Mouse (Mus musculus): ENCODE data around the gene Kcnh1.

Gene Kcnh1

GRCm38 (mm10) chr1:192190508-192191321 lies at the start of gene Kcnh1:
TSS of gene Kcnh1 (plus strand) at chr1:192190774.
- DNase-seq (ENCODE audit: low read depth, low spot score) = peak; percentile 55

- DNase-seq (ENCODE audit: low read depth, low spot score) = no peak
Observed at GRCm38 (mm10) chr1:192151179-192151578, 39.4 kb upstream of the Kcnh1 start.

GRCm38 (mm10) chr1:192171477-192171876 lies 19.1 kb upstream of the Kcnh1 start:
- no peak for DNase-seq (ENCODE audit: low read depth, low spot score)

- no peak for DNase-seq (ENCODE audit: low read depth, low spot score)
Observed at GRCm38 (mm10) chr1:192179877-192180276, 10.7 kb upstream of the Kcnh1 start.

- DNase-seq (ENCODE audit: low read depth, low spot score) = no peak
Observed at GRCm38 (mm10) chr1:192181696-192182257, 8.8 kb upstream of the Kcnh1 start.

DNA sequence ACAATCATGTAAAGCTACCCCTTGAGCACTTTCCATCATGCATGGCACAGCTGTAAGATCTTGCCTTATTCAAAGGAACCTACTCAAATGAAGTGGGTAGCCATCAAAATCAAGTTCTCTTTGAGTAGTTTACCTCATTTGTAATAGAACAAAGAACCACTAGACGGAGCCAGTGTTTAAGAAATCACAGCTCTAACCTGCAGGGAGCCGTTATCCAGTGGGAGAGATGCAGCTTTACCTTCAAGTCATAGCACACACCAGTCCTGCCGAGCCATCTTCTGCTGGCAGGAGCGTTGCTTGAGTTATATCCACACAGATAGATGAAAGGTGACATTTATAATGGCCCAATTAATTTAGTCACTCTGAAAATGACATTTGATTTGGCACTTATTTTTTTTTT lies 1.5 kb upstream of the Kcnh1 start:
- peak; percentile 13 for DNase-seq (ENCODE audit: low read depth, low spot score)

DNA sequence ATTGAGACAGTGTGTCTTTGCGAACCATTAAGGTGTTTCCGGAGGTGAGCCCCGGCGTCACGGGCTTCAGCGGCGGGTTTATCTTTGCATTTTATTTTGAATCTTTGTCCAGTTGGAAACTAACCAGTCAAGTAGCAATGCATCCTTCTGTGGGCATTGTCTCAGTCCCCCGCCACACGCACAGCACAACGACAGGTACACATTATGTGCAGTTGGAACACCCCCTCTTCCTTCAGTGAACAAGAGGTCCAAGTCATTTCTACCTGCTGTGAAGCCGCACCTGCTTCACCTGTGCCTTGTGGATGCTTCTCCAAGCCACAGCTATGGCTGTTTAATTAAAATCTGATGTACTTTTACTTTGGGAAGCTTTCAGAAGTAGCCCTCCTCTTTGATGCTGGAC lies 803 bp upstream of the Kcnh1 start:
- DNase-seq (ENCODE audit: low read depth, low spot score) = no peak

DNA sequence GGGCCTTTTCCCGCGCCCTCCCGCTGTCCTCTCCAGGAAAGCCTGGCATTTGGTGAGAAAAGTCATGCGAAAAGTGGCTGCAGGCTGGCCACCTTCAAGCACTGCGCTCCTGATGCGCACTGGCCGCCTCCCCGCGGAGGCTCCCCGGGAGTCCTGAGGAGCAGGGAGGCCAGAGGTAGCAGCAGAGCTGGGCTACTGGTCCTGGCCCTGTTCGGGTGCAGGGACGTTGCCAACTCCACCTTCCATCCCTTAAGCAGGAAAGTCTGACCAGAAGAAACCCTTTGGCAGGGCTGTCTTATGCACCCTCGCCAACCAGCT lies 707 bp downstream of the Kcnh1 start:
- no peak for DNase-seq (ENCODE audit: low read depth, low spot score)

DNA sequence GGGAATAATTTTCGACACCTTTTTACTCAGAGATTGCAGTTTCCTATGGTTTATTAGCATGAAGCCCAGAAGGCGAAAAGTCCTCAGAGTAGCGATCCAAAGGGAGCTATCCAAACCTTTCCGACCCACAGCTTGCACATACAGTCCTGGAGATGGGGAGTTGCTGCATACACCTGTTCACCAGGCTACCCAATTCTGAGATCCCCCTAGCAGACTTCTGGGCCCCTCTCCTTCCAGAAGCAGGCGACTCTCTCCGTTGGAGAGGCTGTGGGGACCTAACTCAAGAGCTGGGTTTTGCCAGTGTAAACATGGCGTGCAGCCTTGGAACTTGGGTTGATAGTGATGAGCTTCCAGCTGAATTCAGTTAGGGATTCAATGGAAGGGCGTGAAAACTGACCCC lies 1.3 kb downstream of the Kcnh1 start:
- DNase-seq (ENCODE audit: low read depth, low spot score) = no peak

DNA sequence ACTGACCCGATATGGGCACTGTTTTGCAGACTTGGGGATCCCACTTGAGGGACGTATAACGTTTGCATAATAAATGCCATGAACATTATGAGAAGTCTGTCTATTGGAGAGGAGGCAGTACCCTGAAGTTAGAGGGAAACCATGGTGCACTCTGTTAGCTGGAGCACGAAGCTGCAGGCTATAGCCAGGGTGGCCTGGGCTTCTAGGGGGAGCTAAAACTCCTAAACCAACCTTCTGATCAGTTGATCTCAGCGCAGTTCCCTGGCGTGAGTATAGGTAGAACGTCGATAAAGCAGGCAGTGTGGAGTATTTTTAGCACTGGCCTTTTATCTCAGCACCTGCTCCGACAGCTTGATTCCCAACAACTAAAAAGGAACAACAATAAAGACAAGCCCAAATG lies 2.1 kb downstream of the Kcnh1 start:
- no peak for DNase-seq (ENCODE audit: low read depth, low spot score)

DNA sequence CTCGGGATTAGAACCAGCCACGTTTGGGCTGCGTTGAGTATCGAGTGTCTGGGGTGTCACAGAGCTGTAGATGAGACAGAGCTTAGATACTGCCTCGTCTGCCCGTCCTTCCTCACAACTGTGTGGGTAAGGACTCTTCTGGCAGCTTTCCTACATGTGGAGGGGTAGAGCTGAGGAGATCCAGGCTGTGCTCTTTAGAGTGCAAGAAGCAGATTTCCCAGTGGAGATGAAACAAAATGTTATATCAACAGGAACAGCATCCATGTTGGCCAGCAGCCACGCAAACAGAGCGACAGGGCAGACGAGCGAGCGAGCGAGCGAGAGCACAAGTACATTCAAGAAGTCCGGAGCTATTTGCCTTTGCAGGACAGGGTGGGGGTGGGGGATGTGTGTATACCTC lies 3.1 kb downstream of the Kcnh1 start:
- no peak for DNase-seq (ENCODE audit: low read depth, low spot score)

DNA sequence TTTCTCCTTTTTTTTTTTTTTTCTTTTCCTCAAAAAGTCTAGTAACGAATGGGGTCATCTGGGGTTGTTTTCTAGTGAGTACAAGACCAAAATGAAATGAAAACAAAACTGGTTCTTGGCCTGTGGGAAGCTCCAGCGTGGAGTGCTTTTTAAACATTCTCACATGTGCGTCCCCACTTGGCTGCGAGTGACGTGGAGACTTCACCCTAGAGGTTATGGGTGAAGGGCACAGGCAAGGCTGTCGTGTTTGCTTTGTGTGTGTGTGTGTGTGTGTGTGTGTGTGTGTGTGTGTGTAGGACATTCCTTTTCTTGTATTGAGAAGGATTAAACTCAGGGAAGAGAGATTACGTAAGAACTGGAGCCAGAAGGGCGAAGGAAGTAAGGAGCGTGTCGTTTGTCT lies 6.9 kb downstream of the Kcnh1 start:
- DNase-seq (ENCODE audit: low read depth, low spot score) = no peak

DNA sequence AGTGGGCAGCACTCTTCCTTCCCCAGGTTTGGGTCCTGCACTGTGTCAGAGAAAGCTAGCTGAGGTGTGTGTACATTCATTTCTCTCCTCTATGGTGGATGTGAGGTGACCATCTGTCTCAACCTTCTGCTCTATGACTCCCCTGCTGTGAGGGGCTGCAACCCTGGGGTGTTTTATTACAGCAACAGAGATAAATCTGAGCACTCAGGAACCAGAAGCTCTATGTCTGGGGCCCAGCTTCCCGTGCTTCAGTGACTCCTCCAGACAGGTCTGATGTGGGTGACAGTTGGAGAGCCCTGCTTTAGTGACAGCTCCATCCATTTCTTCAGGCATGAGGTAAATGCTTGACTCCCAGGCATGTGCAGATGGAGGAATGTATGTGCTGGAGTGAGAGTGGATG lies 12.4 kb downstream of the Kcnh1 start:
- DNase-seq (ENCODE audit: low read depth, low spot score) = no peak

DNA sequence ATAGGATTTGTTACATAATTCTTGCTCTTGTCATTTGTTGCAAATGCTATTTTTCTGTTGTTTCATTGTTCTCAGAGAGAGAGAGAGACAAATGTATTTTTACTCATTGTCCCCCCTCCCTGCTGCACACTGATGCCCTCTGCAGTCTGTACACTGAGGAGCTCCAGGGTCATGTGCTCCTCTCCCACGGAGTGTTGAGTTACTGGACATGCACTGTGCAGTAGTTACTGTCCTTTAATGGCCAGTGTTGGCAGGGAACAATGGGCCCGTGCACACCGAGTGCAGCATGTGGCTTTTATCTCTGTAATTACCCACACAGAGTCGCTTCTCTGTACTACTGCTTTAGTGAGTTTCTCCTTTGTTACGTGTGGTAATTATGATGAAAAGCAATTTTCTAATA lies 17.4 kb downstream of the Kcnh1 start:
- no peak for DNase-seq (ENCODE audit: low read depth, low spot score)

DNA sequence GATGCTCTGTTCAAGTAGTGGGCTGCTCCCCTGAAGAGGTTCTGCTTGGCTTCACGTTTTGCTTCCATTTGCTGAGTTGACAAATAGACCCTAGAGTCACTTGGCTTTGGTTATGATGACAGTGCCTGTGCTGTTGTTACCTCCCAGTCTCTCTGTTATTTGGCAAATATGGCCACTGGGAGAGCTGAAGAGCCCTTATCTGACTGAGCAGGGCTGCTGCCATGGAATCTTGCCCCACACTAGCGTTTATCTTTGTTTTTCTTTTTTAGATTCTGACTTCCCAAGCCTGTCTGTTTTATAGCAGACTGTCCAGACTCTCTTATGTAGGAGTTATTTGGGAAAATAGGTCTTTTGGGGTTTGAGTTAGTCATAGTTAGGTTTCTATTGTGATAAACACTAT lies 21.9 kb downstream of the Kcnh1 start:
- DNase-seq (ENCODE audit: low read depth, low spot score) = no peak

DNA sequence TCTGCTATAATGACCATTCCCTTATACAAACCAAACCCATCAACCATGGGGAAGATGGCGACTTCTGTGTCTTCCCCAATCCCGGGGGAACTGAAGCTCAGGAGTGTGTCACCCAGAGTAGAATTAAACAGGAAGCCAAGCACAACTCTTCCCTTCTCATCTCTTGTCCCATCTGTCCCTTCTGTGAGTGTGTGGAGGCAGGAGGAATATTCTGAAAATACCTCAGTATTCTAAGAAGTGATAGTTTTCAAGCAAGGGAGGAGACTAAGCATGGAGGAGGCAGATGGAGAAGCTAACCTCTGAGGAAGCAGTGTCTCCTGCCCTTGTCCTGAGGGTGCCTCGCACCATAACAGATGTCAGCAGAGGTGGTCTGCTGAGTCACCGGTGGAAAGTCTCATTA lies 24.1 kb downstream of the Kcnh1 start:
- DNase-seq (ENCODE audit: low read depth, low spot score) = no peak

DNA sequence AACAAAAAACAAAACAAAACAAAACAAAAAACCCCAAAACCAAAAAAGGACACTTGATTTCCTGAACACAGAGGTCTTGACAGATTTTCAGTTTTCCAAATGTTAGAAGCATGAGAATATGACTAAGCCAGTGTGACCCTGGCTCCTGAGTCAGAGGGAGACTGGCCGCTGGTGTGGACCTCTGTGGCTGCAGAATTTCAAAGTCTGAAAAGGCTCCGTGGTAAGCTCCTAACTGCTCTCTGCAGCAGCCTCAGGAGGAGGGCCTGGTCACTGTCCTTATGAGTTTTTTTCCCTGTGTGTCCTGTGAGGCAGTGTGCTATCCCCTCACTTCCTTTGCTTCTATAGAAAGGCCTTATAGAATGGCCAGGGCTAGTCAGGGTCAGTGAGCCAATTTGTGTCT lies 29.6 kb downstream of the Kcnh1 start:
- DNase-seq (ENCODE audit: low read depth, low spot score) = no peak

DNA sequence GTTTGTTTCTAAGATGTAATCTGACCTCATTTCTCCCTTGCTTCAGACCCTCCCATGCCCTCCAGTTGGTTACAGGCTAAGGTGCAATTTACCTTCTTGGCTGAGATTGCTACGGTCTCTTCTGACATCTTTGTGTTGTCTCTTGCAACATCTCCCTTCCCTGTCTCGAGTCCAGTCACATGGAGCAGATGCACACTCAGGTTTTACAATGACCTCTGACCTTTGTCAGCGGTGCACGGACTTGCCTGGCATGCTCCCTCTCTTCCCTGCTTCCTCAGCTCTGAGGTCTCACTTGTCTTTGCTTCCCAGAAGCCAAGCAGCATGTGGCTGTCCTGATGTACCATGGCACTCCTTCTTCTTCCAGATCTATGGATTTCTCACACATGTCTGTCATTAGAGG lies 33.6 kb downstream of the Kcnh1 start:
- DNase-seq (ENCODE audit: low read depth, low spot score) = no peak

DNA sequence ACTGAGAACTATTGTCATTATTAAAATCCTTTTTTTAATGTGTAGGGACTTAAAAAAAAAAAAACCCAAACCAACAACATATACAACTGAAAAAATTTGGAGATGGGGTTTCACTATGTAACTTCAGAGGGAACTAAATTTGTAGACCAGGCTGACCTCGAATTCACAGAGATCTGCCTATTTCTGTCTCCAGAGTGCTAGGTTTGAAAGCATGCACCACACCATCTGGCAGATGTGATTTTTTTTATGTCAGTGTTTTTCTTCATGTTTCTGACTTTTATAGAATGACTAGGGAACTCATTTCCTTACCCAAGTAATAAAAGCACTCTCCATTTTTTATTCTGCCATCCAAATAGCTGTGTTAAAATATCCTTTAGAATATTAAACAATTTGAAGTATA lies 42.1 kb downstream of the Kcnh1 start:
- DNase-seq (ENCODE audit: low read depth, low spot score) = no peak

GRCm38 (mm10) chr1:192246836-192247235 lies 56.3 kb downstream of the Kcnh1 start:
- no peak for DNase-seq (ENCODE audit: low read depth, low spot score)

- DNase-seq (ENCODE audit: low read depth, low spot score) = no peak
Observed at GRCm38 (mm10) chr1:192259146-192259545, 68.6 kb downstream of the Kcnh1 start.

DNA sequence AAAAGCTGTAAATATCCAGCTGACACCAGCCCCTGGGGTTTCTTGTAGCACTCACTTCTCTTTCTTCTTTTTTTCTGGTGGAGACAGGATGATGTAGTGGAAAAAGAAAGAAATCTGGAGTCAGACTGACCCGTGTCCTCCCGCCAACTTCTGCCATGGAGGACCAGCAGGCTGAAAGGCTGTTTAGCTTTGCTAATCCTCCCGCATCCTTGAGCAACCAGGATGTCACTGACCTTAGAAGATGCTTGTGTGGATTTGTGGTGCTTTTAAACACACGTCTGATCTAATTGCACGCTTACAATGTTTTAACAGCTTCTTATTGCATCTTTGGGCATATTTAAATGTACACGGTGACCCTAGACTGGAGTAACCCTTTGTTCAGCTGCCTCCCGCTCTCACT lies 69.0 kb downstream of the Kcnh1 start:
- no peak for DNase-seq (ENCODE audit: low read depth, low spot score)

- DNase-seq (ENCODE audit: low read depth, low spot score) = no peak
Observed at GRCm38 (mm10) chr1:192265704-192266103, 75.1 kb downstream of the Kcnh1 start.

GRCm38 (mm10) chr1:192266956-192267355 lies 76.4 kb downstream of the Kcnh1 start:
- no peak for DNase-seq (ENCODE audit: low read depth, low spot score)

Measured in CD4-positive, CD25-positive, alpha-beta regulatory T cell, adult 2 months (primary cell).